Mouse (Mus musculus) liver, embryonic 14.5 days (tissue): ENCODE measurements around the gene Sgf29.

Experiments
- CTCF ChIP-seq: IDR thresholded peaks from 2 replicates; pipeline ENCODE4 v1.5.1; 2016; ENCODE audit warnings: antibody characterized with exemption, low read depth, control low read depth
- EP300 ChIP-seq: IDR thresholded peaks from 2 replicates; pipeline ENCODE4 v1.6.1; 2016; ENCODE audit warnings: antibody characterized with exemption, low read depth

- TF ChIP-seq EP300 (no peak), CTCF (no peak)
Measured at GRCm38 (mm10) chr7:126619559-126620275, 29.4 kb upstream of the Sgf29 start.
